Mouse (Mus musculus) ES-E14 (cell line): ENCODE measurements around the gene Pik3r2. TPM values are rescaled to one million over a fixed set of nuclear protein-coding genes. Genes with fewer than 3 reads are reported as not detected.
"Not testable (repeated sequence)": the region's sequence is repeated elsewhere in the genome, so short reads cannot be mapped to it uniquely, and the experiment has no call there.

Experiments
- DNase-seq: peaks from one replicate; pipeline ENCODE4 v3.0.0-alpha.2; 2013; ENCODE audit warnings: low read depth, low spot score
- H3K27ac ChIP-seq: 2 replicates; pipeline ENCODE4 v1.5.1; 2012; ENCODE audit warnings: low read depth, mild to moderate bottlenecking, low read length, moderate library complexity, mixed read lengths; ENCODE audit not compliant: poor library complexity, insufficient read depth, severe bottlenecking
- H3K36me3 ChIP-seq: 2 replicates; pipeline ENCODE4 v1.6.1; 2012; ENCODE audit warnings: mild to moderate bottlenecking, low read length, moderate library complexity, mixed read lengths; ENCODE audit not compliant: control insufficient read depth, poor library complexity, insufficient read depth, severe bottlenecking
- H3K4me1 ChIP-seq, 2 experiments: fragments of 150-350 bp in 1 of 2; sonication (generic) in 1 of 2; 2 replicates each; pipeline ENCODE4 v1.6.1; 2012; ENCODE audit warnings: low read length in 2 of 2, mild to moderate bottlenecking in 1 of 2, mixed read lengths in 1 of 2; ENCODE audit not compliant: control insufficient read depth in 2 of 2, insufficient read depth in 2 of 2, poor library complexity in 1 of 2
- H3K4me3 ChIP-seq, 2 experiments: fragments of 150-350 bp in 1 of 2; sonication (generic) in 1 of 2; 2 replicates each; pipeline ENCODE4 v1.5.1; 2012; ENCODE audit warnings: low read length in 2 of 2, low read depth in 1 of 2, mild to moderate bottlenecking in 1 of 2, mixed read lengths in 1 of 2; ENCODE audit not compliant: insufficient read depth in 1 of 2, poor library complexity in 1 of 2, severe bottlenecking in 1 of 2
- H3K9ac ChIP-seq: 2 replicates; pipeline ENCODE4 v1.6.1; 2012; ENCODE audit warnings: low read depth, mild to moderate bottlenecking, low read length, mixed read lengths; ENCODE audit not compliant: poor library complexity, insufficient read depth, severe bottlenecking
- H3K9me3 ChIP-seq: fragments of 150-350 bp; sonication (generic); 2 replicates; pipeline ENCODE4 v1.6.1; 2012; ENCODE audit warnings: low read depth, mild to moderate bottlenecking, low read length; ENCODE audit not compliant: control insufficient read depth, insufficient read depth
- CHD2 ChIP-seq: IDR thresholded peaks from 2 replicates; pipeline ENCODE4 v1.6.1; 2014; ENCODE audit warnings: mild to moderate bottlenecking, low read depth, low read length, inconsistent platforms
- HCFC1 ChIP-seq: IDR thresholded peaks from 2 replicates; pipeline ENCODE4 v1.6.1; 2012; ENCODE audit warnings: low read length, inconsistent platforms, borderline replicate concordance; ENCODE audit not compliant: insufficient read depth
- MAFK ChIP-seq: IDR thresholded peaks from 2 replicates; pipeline ENCODE4 v1.6.1; 2014; ENCODE audit warnings: mild to moderate bottlenecking, low read depth, low read length, inconsistent platforms; ENCODE audit not compliant: insufficient read depth
- ZC3H11A ChIP-seq: IDR thresholded peaks from 2 replicates; pipeline ENCODE4 v1.6.1; 2012; ENCODE audit warnings: low read depth, mild to moderate bottlenecking, inconsistent platforms, low read length, borderline replicate concordance
- ZNF384 ChIP-seq: IDR thresholded peaks from 2 replicates; pipeline ENCODE4 v1.6.1; 2012; ENCODE audit warnings: low read depth, low read length, inconsistent platforms
- in situ Hi-C, 2 experiments: fragments of 600-800 bp; cut with MboI; formaldehyde crosslinking; loops; one replicate each; pipeline ENCODE4 v1.15.1; 2025; ENCODE audit warnings: low sequenced_read_pairs in 2 of 2, inconsistent platforms in 1 of 2; ENCODE audit not compliant: unreplicated experiment in 2 of 2
- total RNA-seq: library from RNA; depleted of rRNA; stranded (reverse); fragments of 300-350 nt; gene quantifications from 2 replicates; pipeline ENCODE4 v1.2.3, GENCODE M21; 2012; rRNA removed

Gene Pik3r2
- 52.7 and 71.0 TPM in 2 replicates for total RNA-seq

- Histone ChIP-seq H3K27ac (peak within 1 kb of the TSS; percentile 80), H3K9ac (peak within 1 kb of the TSS; percentile 94), H3K9me3 (no peaks in the 10 kb centered on the region), H3K4me3 (peak within 1 kb of the TSS; percentile 80 to 89), H3K36me3 (peaks cover 25% of the 10 kb centered on the region; the same call in 1 of the 2 replicates), H3K4me1 (peaks cover 2 to 30% of the 10 kb centered on the region in 2 experiments; a peak in 2 of 4 replicates)
- TF ChIP-seq ZC3H11A: no peak
- peak; percentile 43; the same call in 1 of the 2 replicates for TF ChIP-seq HCFC1
- TF ChIP-seq CHD2: peak; percentile 95
- peak; percentile 93 for DNase-seq
- in situ Hi-C loops: no loop called here
Observed at GRCm38 (mm10) chr8:70776496-70777444, at the start of gene Pik3r2. Gene Pik3r2 (minus strand): TSS chr8:70776713.

GRCm38 (mm10) chr8:70825816-70826215 is 49.3 kb upstream of the Pik3r2 start:
- H3K27ac ChIP-seq: no peak overlapping the region
- in situ Hi-C loops: no loop called here
- no peaks in the 10 kb centered on the region for H3K9me3 ChIP-seq
- DNase-seq: no peak
- H3K36me3 ChIP-seq: no peaks in the 10 kb centered on the region
- no peak for TF ChIP-seq ZC3H11A
- TF ChIP-seq ZNF384: no peak
- TF ChIP-seq CHD2: no peak
- TF ChIP-seq MAFK: no peak
- no peak for TF ChIP-seq HCFC1
- H3K4me3 ChIP-seq: no peak overlapping the region
- no peak overlapping the region for H3K9ac ChIP-seq
- peaks cover 0 to 6% of the 10 kb centered on the region in 2 experiments; a peak in 1 of 4 replicates for H3K4me1 ChIP-seq

GRCm38 (mm10) chr8:70823802-70824201 is 47.3 kb upstream of the Pik3r2 start:
- no peaks in the 10 kb centered on the region for H3K36me3 ChIP-seq
- TF ChIP-seq MAFK: no peak
- no peak for TF ChIP-seq ZC3H11A
- TF ChIP-seq HCFC1: no peak
- no peak for TF ChIP-seq CHD2
- no peak for TF ChIP-seq ZNF384
- no peak overlapping the region for H3K4me3 ChIP-seq
- no peak overlapping the region for H3K9ac ChIP-seq
- no peak overlapping the region for H3K27ac ChIP-seq
- no peaks in the 10 kb centered on the region for H3K9me3 ChIP-seq
- peaks cover 0 to 6% of the 10 kb centered on the region in 2 experiments; a peak in 1 of 4 replicates for H3K4me1 ChIP-seq
- no peak for DNase-seq
- in situ Hi-C loops: no loop called here

- H3K9ac ChIP-seq, in situ Hi-C loops, DNase-seq, H3K4me3 ChIP-seq, H3K9me3 ChIP-seq, H3K36me3 ChIP-seq, H3K4me1 ChIP-seq, H3K27ac ChIP-seq: not testable (repeated sequence)
Observed at GRCm38 (mm10) chr8:70822594-70822993, 46.1 kb upstream of the Pik3r2 start.
